14 mouse cellular contexts compared by ENCODE assay signal in genomic region chr1:158871401-158871800, GRCm38 (mm10).
DNase-seq lines count a peak whose midpoint lies in the region.
"Had no signal": no experiment of that assay in that cellular context is flagged by ENCODE, and none has a peak within 500 bp of the region (broad histone marks: within the 10 kb centered on the region; RNA-seq: fewer than 3 reads in every experiment).

No protein-coding gene starts in this region.

- peak; percentile 52 for DNase-seq in fat pad, adult 2 months (ENCODE audit: extremely low read depth, low read depth, low spot score)
- DNase-seq in gonadal fat pad, adult 2 months (ENCODE audit: low read depth), result peak; percentile 56
- no peak for DNase-seq in kidney, adult 11 months
- no peak for DNase-seq in layer of hippocampus, adult 11-12 months (ENCODE audit: low spot score)
- DNase-seq: adrenal gland, adult 2 months; adrenal gland, adult 8-10 months; adrenal gland, postnatal 10 days; adrenal gland, postnatal 14 days; adrenal gland, postnatal 25 days; adrenal gland, postnatal 36 days; B cell, adult 2 months; cerebellum, adult 11 months; cerebellum, adult 11-12 months; cerebellum, adult 18-20 months had no signal

Comparison
In these comparisons a context has a peak if more than half of its experiments do, and no peak if none do; other contexts are left out.
1. DNase-seq: peak in fat pad, adult 2 months (single experiment) and gonadal fat pad, adult 2 months (single experiment); none in kidney, adult 11 months (single experiment) and layer of hippocampus, adult 11-12 months (single experiment).